Mouse (Mus musculus): Measurements from ENCODE around the gene Tnf. TPM values are rescaled to one million over a fixed set of nuclear protein-coding genes. Genes with fewer than 3 reads are reported as not detected.

Gene Tnf
- total RNA-seq, 2 experiments from 2014 or later, result not detected

DNA sequence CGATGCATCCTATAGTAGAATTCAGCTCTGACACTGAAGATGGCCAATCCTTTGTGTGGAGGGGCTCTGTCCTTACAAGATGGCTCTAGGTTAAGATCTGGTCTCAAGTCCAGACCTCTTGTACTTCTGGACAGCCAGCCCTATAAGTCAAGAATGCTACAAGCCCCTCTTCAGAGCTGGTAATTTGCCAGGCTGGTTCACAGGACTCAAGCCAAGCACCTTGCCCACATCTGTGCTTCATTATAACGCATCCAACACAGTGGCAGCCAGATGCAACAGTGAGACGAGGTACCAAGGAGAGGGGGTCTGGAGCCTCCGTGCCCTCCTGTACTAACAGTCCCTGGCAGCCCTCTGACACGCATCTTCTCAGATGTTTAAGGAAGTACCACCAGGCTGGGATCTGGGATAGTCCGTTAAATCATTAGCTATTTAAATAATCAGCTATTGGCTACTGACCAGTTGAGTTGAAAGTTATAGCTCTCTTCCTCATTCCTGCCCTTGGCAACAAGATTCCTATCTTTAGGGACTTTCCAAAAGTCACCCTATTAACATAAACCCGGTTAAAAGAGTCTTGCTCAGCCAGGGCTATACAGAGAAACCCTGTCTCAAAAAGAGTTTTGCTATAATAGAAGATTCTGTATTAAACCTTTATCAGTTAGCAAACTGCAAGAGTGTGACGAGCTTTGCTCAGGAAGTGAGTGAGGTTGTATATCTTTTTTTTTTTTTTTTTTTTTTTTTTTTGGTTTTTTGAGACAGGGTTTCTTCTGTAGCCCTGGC is 27.4 kb downstream of the Tnf start:
- DNase-seq (ENCODE audit: low spot score in 2 of 2), result no peak

- no peak for DNase-seq (ENCODE audit: low spot score in 2 of 2)
Observed at GRCm38 (mm10) chr17:35173329-35173728, 28.5 kb downstream of the Tnf start.

DNA sequence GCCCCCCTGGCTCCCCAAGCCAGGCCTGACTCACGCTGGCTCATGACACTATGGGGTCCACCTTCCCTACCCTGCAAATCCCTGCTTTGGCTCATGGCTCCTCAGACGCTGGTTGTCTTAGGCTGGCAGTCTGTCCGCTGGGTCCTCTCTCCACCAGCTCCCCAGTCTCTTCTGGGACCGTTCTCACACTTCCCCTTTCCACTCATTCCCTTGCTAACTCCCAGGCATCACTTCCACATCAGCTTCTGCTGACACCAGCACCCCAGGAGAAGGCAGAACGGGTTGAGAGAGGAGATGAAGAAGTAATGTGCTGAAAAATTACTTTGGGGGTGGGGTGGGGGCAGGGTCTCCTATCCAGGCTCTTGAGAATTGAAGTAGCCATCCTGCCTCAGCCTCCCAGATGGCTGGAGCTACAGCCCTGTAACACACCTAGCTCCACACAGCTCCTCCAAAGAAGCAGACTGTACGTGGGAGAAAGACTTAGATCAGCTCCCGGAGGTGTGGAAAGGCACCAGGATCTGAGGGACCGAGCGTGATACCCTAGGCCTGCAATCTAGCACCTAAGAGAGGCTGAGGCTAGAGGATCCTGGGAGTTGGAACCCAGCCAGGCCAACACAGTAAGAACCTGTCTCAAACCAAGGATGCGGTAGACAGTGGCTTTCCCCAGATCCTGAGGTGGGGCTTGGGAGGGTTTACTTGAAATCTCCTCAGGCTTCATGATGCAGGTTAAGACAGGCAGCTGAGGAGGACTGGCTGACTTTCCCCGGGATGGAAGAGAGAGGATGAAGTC is 29.2 kb downstream of the Tnf start:
- DNase-seq (ENCODE audit: low spot score in 2 of 2), result peak; percentile 59 to 60

GRCm38 (mm10) chr17:35168541-35169207 is 33.1 kb downstream of the Tnf start:
- no peak for DNase-seq (ENCODE audit: low spot score in 2 of 2)

GRCm38 (mm10) chr17:35167794-35168193 is 34.0 kb downstream of the Tnf start:
- peak in 1 of 2 experiments; percentile 68 for DNase-seq (ENCODE audit: low spot score in 2 of 2)

DNA sequence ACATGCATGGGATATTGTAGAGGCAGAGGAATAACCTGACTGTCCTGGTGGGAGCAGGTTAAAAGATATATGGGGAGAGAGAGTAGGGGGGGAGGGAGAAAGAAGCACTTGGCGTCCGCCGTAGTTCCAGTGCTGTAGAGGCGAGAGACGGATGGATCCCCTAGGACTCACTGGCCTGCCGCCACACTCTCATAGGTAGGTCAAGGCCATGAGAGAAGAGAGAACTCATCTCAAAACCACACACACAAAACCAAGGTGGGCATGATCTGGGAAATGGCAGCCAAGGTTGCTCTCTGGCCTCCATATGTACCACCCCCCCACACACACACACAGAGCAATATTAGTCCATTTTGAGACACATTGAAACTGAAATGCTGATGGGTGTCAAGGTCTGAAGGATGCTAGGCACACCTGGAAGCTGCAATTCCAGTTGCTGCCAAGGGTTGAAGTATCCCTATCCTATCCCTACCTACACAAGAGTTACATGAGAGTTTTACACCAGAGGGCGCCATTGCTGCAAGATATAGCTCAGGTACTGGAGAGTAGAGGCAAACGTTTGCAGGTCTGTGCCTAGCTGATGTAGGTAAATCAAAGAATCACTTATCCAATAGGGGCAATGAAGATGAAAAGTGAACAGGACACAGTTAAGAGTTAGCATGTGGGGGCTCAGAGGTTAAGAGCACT is 35.3 kb downstream of the Tnf start:
- DNase-seq (ENCODE audit: low spot score in 2 of 2), result peak; percentile 54 to 73

GRCm38 (mm10) chr17:35165451-35166155 is 36.2 kb downstream of the Tnf start:
- DNase-seq (ENCODE audit: low spot score in 2 of 2), result no peak

GRCm38 (mm10) chr17:35164568-35165450 is 37.0 kb downstream of the Tnf start, which contains the start of gene Prrc2a:
TSS of gene Prrc2a (minus strand) at chr17:35164897.
- DNase-seq (ENCODE audit: low spot score in 2 of 2), result peak; percentile 98 to 99

DNA sequence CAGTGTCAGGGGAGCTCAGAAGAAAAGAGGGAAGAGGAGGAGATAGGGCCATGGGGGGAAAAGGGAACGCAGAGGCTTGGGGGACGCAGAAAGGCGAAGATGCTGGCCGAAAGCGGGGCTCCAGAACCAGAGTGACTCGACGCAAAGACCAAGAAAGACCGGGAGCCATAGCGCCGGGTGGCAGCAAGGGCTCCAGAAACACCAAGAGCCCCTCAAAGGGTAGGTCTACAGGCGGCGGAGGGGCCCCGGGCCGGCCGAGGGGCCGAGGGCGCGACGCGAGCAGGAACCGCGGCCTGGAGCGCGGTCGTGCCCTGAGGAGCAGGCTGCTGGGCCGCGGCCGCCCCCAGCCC is 37.6 kb downstream of the Tnf start:
- no peak for DNase-seq (ENCODE audit: low spot score in 2 of 2)

DNA sequence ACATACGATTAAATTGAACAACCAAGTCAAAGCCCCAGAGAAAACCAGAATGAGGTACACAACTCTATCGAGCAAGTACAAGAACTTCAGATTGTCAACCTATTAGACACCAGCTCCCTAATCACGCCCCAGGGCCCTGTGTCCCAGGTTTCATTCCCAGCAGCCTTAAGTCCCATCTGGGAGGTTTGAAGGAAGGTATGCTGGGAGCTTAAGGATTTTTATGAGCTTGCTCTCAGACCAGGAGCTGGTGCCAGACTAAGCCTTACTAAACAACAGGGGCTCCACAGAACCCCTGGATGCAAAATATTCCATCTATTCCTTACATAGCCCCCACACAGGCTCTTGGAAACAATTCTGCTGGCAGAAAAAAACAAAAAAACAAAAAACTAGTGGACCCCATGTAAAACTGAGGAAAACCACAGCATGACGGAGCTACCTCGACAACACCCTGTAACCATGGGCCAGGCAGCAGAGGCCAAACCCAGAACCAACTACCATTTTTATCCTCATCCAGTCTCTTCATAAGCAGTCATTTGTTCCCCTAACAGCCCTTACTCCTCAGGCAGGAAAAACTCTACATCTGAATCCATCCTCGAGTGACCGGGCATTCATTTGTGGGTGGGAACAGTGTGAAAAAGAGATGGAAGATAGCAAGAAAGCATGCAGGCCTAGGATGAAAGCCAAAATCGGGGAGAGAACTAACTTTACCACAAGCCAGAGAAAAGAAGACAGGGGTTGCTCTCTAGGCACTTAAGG is 38.3 kb downstream of the Tnf start:
- DNase-seq (ENCODE audit: low spot score in 2 of 2), result peak in 1 of 2 experiments; percentile 42

DNA sequence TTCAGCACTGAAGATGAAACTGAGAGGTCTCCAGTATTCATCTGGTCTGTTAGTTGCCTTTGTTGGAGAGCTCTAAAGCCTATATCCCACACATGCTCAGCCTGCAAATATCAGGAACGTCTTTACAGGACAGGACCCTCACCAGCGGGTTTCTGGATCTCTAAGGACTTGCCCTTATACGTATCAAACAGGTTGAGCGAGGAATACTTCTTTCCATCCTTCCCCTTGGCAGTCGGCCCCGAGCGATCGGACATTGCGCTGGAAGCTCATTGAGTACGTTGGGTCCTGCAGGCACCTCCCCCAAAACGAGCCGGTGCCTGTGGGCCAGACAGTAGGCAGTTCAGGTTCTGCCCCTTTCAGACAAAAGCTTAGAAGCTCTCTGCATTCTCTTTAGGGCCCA is 39.1 kb downstream of the Tnf start:
- DNase-seq (ENCODE audit: low spot score in 2 of 2), result no peak

DNA sequence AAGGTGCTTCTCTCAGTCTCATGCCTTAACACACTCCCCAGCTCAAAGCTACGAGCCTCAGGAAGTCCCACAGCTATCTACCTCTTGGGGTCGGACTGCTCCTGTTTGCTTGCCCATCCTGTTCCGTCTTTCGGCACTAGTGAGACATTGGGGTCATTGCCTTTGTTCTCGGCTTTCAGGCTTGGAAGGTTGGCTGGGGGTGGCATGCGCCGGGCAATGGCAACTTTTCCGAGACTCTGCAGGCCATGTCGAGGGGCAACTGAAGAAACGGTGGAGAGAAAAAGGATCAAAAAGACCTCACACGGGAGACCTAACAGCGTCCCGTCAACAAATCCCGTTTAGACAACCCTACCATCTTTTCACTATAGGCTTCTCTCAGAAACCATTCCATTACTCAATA is 39.7 kb downstream of the Tnf start:
- DNase-seq (ENCODE audit: low spot score in 2 of 2), result no peak

GRCm38 (mm10) chr17:35161421-35161820 is 40.4 kb downstream of the Tnf start:
- no peak for DNase-seq (ENCODE audit: low spot score in 2 of 2)

GRCm38 (mm10) chr17:35159638-35160037 is 42.2 kb downstream of the Tnf start:
- DNase-seq (ENCODE audit: low spot score in 2 of 2), result no peak

DNA sequence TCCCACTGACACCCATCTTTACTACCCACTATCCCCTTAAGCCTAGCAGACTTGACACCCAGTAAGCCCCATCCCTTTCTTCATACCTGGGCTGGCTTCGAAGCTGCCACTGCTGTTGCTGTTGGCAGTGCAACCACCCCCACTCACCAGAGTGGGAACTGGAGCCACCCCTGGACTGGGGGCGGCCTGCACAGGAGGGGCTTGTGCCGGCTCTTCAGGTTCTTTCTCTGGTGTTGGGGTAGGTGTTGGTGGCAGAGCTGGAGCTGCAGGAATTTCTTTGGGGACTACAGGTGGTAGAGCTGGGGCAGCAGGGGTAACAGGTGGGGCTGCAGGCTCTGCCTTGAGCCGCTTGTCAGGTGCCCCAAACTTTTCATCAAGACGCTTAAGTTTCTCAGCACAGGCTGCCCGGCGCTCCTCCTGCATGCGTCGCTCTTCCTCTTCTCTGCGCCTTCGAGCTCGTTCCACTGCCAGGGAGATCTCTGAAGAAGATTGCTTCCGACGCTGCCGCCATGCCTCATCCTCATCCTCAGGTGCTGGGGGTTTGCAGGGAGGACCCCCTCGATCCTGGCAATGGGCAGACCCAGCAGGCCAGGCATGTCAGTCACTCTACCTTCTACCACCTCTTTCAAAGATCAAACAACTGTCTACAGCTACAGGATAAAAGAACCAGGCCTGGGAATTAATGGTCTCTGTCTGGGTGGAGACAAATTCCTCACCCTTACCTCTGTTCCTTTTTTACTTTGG is 42.8 kb downstream of the Tnf start:
- DNase-seq (ENCODE audit: low spot score in 2 of 2), result no peak

- no peak for DNase-seq (ENCODE audit: low spot score in 2 of 2)
Observed at GRCm38 (mm10) chr17:35157661-35158175, 44.1 kb downstream of the Tnf start.

GRCm38 (mm10) chr17:35157254-35157653 is 44.6 kb downstream of the Tnf start:
- no peak for DNase-seq (ENCODE audit: low spot score in 2 of 2)

Measured in left cerebral cortex, adult 18-20 months (tissue).